Mouse (Mus musculus) lung, postnatal 0 days (tissue): ENCODE measurements around the gene Gm37240. TPM values are rescaled to one million over a fixed set of nuclear protein-coding genes. Genes with fewer than 3 reads are reported as not detected.

Source experiments
- ATAC-seq: fragments of 200-750 bp; cut with Nextera tagmentation; 2 replicates; pipeline ENCODE4 v1.8.0; 2017; ENCODE audit warnings: moderate library complexity
- DNase-seq: peaks from one replicate; pipeline ENCODE4 v3.0.0-alpha.2; 2016; ENCODE audit warnings: low spot score
- H3K27ac ChIP-seq: fragments of 300-500 bp; sonication (generic); 2 replicates; pipeline ENCODE4 v1.5.1; 2014; ENCODE audit warnings: antibody characterized with exemption, mild to moderate bottlenecking, low read length, mixed read lengths
- H3K27me3 ChIP-seq: fragments of 300-500 bp; sonication (generic); replicated peaks from 2 replicates; pipeline ENCODE4 v1.6.1; 2014; ENCODE audit warnings: low read length, mixed read lengths; ENCODE audit not compliant: insufficient read depth
- H3K36me3 ChIP-seq: fragments of 300-500 bp; sonication (generic); 2 replicates; pipeline ENCODE4 v1.6.1; 2014; ENCODE audit warnings: low read length, mixed read lengths; ENCODE audit not compliant: insufficient read depth
- H3K4me1 ChIP-seq: fragments of 300-500 bp; sonication (generic); 2 replicates; pipeline ENCODE4 v1.6.1; 2014; ENCODE audit warnings: antibody characterized with exemption, low read depth, low read length, mixed read lengths; ENCODE audit not compliant: insufficient read depth
- H3K4me2 ChIP-seq: fragments of 300-500 bp; sonication (generic); replicated peaks from 2 replicates; pipeline ENCODE4 v1.6.1; 2014; ENCODE audit warnings: low read depth, mild to moderate bottlenecking, low read length, moderate library complexity, mixed read lengths
- H3K4me3 ChIP-seq: fragments of 300-500 bp; sonication (generic); 2 replicates; pipeline ENCODE4 v1.5.1; 2014; ENCODE audit warnings: low read depth, low read length
- H3K9ac ChIP-seq: fragments of 300-500 bp; sonication (generic); replicated peaks from 2 replicates; pipeline ENCODE4 v1.6.1; 2014; ENCODE audit warnings: low read depth, mild to moderate bottlenecking
- H3K9me3 ChIP-seq: fragments of 300-500 bp; sonication (generic); 2 replicates; pipeline ENCODE4 v1.6.1; 2016; ENCODE audit warnings: low read length, mixed read lengths
- CTCF ChIP-seq: IDR thresholded peaks from 2 replicates; pipeline ENCODE4 v1.5.1; 2016; ENCODE audit warnings: antibody characterized with exemption, mild to moderate bottlenecking
- EP300 ChIP-seq: IDR thresholded peaks from 2 replicates; pipeline ENCODE4 v1.6.1; 2016; ENCODE audit warnings: antibody characterized with exemption, mild to moderate bottlenecking, control low read depth
- WGBS: fragments of 180-500 bp; shearing (Covaris S2); extraction: QIAGEN DNeasy Blood & Tissue Kit; methylation state at CpG from one replicate; pipeline ENCODE4 v1.1.7; 2014; 5-methylcytosine and 5-hydroxymethylcytosine counted together
- polyA plus RNA-seq: library from polyadenylated mRNA; unstranded; fragments of >200 nt; fragmentation: Nextera tagmentation; extraction: Ambion mirVana; gene quantifications from 2 replicates; pipeline ENCODE4 v1.2.1, GENCODE M21; 2015

Gm37240 gene
- polyA plus RNA-seq, 1 experiment from 2014 or later, result 8.9 TPM

DNA sequence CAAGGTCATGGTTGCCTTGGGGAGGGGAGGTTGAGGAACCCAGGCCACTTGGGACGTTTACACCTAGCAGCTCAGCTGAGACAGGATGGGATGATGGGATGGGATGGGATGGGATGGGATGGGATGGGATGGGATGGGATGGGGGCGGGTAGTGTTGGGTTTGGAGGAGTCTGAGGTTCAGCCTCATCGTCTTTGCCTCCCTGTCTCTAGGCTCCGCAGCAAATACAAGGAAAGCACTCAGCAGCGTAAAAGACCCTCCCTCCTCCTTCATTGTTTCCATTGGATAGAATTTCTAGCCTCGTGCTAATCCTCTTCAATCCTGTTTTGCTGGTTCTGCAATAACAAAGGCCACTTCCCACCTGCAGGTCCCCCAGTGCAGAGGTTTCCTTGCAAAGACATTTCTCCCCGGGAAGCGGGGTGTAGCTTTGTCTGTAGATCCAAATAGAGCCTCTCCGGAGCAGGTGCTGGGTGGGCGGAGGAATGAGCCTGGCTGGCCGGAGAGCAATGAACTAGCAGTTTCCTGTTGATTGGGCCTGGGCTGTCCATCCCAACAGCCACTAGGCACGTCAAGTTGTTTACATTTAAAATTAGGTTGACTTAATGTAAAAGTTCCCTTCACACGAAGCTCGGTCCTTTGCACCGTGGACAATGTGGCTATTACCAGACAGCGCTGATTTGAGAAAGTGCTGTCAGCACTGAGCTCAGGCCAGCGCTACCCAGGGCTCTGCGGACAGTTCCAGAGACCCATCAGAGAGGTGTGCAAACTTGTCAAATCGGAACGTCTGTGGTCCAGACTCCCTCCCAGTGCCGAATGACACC lies 1221.9 kb downstream of the Gm37240 start:
- H3K36me3 ChIP-seq, result no peaks in the 10 kb centered on the region
- no peaks in the 10 kb centered on the region for H3K9me3 ChIP-seq
- 8% methylated on average over 21 of the region's 21 CpGs for WGBS
- no peak overlapping the region for H3K27ac ChIP-seq
- H3K4me3 ChIP-seq, result peak overlapping the region; percentile 18
- H3K4me1 ChIP-seq, result 0 out of 2 replicates have a peak, but pooled peaks cover 2% of the 10 kb centered on the region
- peak overlapping the region; percentile 52 for H3K4me2 ChIP-seq
- H3K9ac ChIP-seq, result no peak overlapping the region
- H3K27me3 ChIP-seq, result no peaks in the 10 kb centered on the region
- TF ChIP-seq EP300, result no peak
- TF ChIP-seq CTCF, result no peak
- no peak for DNase-seq
- ATAC-seq, result peak; percentile 58

DNA sequence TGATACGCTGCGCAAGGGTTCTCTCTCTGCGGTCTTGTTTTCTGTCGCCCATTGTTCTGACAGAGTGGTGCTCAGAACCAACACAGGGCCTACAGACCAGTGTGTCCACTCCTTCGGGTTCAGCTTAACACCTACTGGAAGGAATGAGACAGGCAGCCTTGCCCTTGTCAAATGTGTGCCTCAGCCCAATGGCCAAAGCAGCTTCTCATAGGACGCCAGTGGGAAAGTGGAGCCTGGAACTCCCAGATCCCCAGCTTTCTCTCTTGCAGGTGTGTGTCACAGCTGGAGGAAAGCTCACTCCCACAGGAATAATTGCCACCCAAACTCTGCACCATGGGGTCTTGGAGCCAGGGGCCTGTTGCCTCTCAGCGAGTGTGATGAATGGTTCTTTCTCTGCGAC lies 1222.6 kb downstream of the Gm37240 start:
- no peak for DNase-seq
- Histone ChIP-seq H3K4me2 (no peak overlapping the region), H3K4me3 (no peak overlapping the region), H3K36me3 (no peaks in the 10 kb centered on the region), H3K9me3 (no peaks in the 10 kb centered on the region), H3K9ac (no peak overlapping the region), H3K27ac (no peak overlapping the region), H3K27me3 (no peaks in the 10 kb centered on the region), H3K4me1 (0 out of 2 replicates have a peak, but pooled peaks cover 2% of the 10 kb centered on the region)
- ATAC-seq, result no peak
- WGBS, result 73% methylated on average over 8 of the region's 8 CpGs
- TF ChIP-seq EP300, result no peak
- TF ChIP-seq CTCF, result peak; percentile 15; the same call in 1 of the 2 replicates

DNA sequence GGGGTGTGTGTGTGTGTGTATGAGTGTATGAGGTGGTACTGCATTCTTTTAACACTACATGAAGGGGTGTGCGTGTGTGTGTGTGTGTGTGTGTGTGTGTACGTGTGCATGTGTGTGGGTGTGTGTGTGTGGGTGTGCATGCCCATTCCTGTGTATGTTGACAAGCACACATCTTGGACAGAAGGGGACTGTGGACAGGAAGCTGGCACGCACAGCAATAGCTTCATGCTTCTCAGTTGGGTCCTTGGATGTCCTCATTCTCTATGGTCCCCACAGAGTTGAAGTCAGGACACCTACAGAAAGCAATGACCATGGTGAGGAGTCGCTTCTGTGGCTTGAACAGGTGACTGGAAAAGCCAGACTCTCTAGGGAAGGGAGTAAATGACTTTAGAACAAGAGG lies 1223.5 kb downstream of the Gm37240 start:
- Histone ChIP-seq H3K27me3 (no peaks in the 10 kb centered on the region), H3K4me2 (no peak overlapping the region), H3K9me3 (no peaks in the 10 kb centered on the region), H3K4me1 (no peaks in the 10 kb centered on the region), H3K4me3 (no peak overlapping the region), H3K36me3 (no peaks in the 10 kb centered on the region), H3K9ac (no peak overlapping the region), H3K27ac (no peak overlapping the region)
- TF ChIP-seq CTCF, result no peak
- TF ChIP-seq EP300, result no peak
- 86% methylated on average over 4 of the region's 4 CpGs for WGBS
- DNase-seq, result no peak
- ATAC-seq, result no peak

DNA sequence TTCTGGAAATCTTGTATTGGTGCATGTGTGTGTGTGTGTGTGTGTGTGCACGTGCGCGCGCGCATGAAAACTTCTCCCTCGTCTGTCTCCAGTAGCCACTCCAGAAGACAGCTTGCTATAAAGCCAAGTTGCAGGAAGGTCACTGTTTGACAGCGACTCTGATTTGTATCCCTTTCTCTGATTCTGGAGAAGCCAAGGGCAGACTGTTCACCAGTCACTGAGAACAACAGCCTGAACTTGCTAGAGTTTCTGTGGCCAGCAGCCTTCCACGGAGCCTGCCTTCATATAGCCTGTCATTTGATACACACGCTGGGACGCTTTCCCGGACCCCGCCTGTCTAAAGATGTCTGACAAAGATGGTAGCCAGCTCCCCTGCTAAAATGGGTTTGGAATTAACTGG lies 1224.2 kb downstream of the Gm37240 start:
- Histone ChIP-seq H3K9me3 (no peaks in the 10 kb centered on the region), H3K4me2 (no peak overlapping the region), H3K4me1 (no peaks in the 10 kb centered on the region), H3K9ac (no peak overlapping the region), H3K36me3 (no peaks in the 10 kb centered on the region), H3K27me3 (no peaks in the 10 kb centered on the region), H3K4me3 (no peak overlapping the region), H3K27ac (no peak overlapping the region)
- DNase-seq (no peak), ATAC-seq (no peak)
- WGBS, result 88% methylated on average over 12 of the region's 12 CpGs
- TF ChIP-seq EP300, result no peak
- no peak for TF ChIP-seq CTCF

DNA sequence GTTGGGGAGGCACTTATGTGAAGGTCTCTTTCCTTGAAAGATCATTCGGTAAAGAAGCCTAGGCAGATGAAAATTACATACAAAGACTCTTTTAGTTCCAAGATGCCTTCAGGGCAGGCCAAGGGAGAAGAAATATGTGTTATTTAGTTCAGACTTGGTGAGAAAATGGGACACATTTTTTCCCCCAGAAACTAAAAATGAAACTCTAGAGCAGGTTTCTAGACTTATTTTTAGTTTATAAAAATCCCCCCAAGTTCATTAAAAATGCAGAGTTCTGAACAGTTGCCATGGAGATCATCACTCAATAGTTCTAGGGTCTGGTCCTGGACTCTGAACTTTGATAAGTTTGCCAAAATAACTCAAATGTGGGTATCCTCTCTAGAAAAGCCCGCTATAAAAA lies 1226.9 kb downstream of the Gm37240 start:
- DNase-seq (no peak), ATAC-seq (no peak)
- Histone ChIP-seq H3K27me3 (no peaks in the 10 kb centered on the region), H3K9ac (no peak overlapping the region), H3K4me2 (no peak overlapping the region), H3K36me3 (no peaks in the 10 kb centered on the region), H3K9me3 (no peaks in the 10 kb centered on the region), H3K4me1 (peaks cover 2% of the 10 kb centered on the region; the same call in 1 of the 2 replicates), H3K27ac (no peak overlapping the region), H3K4me3 (no peak overlapping the region)
- 83% methylated on average over 2 of the region's 2 CpGs for WGBS
- no peak for TF ChIP-seq CTCF
- TF ChIP-seq EP300, result no peak

DNA sequence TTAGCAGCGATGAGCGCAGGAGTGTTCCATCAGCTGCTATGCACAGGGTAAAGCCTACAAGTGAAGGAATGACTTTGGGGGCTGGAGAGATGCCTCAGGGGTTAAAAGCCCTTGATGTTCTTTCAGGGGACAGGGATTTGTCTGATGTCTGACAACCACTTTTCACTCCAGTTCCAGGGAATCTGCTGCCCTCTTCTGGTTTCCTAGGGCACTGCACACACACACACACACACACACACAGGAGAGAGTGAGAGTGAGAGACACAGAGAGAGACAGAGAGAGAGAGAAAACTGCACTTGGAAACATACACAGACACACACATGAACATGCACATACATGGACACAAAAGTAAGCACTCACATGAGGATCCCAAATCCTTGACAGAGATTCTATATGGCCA lies 1228.4 kb downstream of the Gm37240 start:
- H3K9ac ChIP-seq, result no peak overlapping the region
- H3K27me3 ChIP-seq, result no peaks in the 10 kb centered on the region
- DNase-seq (no peak), ATAC-seq (no peak)
- peaks cover 14% of the 10 kb centered on the region; the same call in 1 of the 2 replicates for H3K4me1 ChIP-seq
- TF ChIP-seq EP300 (no peak), CTCF (peak; percentile 39; the same call in 1 of the 2 replicates)
- no peak overlapping the region for H3K4me3 ChIP-seq
- H3K9me3 ChIP-seq, result no peaks in the 10 kb centered on the region
- H3K27ac ChIP-seq, result no peak overlapping the region
- no peaks in the 10 kb centered on the region for H3K36me3 ChIP-seq
- 98% methylated on average over 2 of the region's 2 CpGs for WGBS
- H3K4me2 ChIP-seq, result no peak overlapping the region
